Mouse (Mus musculus) layer of hippocampus, adult 9-11 months (tissue): Measurements from ENCODE around the gene March9.

Experiments used
- DNase-seq: peaks from one replicate; pipeline ENCODE4 v3.0.0; 2022

Gene March9

DNA sequence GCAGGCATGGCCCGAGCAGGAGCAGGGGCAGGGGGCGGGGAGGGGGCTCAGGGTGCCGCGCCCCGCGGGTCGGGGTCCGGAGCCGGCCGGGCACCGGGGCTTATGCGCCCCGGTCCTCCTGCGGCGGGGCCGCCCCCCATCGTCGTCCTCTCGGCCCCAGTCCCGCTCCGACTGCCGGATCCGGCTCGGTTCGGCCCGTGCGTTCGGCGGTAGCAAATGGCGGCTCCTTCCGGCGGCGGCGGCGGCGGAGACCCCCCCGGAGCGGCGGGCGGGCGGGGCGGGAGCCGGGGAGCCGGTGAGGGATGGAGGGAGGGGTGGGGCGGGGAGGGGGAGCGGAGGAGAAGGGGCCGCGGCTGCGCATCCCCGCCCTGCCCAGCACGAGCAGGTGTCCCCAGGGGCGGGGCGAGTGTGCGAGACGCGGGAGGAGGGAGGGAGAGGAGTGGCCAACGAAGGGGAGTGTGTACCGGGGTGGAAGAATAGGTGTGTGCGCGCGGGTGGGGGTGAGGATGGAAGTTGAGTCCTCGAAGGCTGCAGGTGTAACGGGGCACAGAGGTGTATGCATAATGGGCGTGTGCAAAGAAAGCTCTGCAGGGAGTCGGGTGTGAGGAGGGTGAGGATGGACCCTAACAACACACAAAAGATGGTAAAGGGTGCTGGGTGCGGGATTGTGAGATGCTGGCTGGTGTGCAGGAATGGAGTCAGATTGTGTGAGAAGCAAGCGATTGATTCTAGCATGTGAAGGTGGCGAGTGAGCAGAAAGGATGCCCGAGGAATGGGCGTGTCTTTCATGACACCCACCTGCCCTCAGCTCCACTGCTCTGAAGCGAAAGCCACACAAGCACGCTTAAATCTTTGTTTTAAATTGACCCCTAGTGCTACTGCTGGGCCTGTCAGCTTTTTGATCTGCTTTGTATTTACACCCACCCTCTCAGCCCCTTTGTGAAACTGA is at the start of gene March9:
Gene March9, minus strand, starts transcription at position 217 of the 949 bp plus-strand sequence.
- DNase-seq = peak; percentile 83

DNA sequence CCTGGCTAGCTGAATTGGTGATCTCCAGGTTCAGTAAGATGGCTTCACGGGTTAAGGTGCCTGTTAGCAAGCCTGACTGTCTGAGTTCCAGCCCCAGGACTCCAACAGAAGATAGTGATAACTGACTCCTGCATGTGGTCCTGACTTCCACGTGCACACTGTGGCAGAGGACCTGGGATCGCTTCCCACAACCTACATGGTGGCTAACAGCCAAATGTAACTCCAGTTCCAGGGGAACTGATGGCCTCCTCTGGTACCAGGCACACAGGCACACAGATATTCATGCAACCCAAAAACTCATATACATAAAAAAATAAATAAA is 48.2 kb upstream of the March9 start:
- DNase-seq = no peak

DNA sequence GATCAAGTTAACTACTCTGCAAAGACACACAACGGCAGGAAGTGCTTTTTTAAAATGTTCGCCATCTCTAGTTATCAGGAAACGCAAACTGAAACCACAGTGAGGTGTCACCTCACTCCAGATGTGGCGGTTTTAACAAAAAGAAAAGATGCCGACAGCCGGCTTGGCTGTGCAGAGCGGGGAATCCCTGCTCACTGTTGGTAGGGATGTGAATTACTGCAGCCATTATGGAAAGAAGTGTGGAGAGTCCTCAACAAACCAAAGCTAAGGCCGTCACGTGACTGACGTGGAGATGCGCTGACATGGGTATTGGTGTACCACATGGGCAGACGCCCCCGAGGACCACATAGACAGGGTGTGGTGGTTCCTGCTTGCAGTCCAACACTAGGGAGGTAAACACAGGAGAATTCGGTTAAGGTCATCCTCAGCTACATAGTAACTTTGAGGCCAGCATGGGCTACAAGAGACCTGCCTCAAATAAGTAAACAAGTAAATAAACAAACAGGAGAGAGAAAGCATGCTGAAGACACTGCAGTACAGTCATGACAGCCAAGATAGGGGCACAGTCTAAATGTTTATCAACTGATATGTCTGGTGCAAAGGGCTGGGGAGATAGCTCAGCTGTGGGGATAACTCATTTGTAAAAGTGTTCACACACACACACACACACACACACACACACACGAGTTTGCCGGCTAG is 47.7 kb upstream of the March9 start:
- DNase-seq = no peak

DNA sequence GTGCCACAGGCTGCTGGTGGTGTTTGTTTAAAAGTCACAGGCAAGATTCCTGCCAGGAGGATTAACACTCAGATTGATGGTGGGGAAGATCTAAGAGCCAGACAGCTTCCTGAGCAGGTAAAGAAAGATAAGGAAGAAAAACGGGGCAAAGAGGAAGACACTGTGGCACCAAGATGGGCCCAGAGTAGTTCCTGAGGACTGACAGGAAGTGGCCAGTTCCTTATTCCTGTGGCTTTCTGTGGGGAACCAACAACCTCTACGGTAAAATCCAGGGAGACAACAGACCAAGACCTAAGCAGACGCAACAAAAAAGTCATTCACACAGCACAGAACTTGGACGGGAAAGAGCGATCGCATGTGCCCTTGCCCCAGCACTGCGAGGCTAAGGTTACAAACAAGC is 43.6 kb upstream of the March9 start:
- no peak for DNase-seq

DNA sequence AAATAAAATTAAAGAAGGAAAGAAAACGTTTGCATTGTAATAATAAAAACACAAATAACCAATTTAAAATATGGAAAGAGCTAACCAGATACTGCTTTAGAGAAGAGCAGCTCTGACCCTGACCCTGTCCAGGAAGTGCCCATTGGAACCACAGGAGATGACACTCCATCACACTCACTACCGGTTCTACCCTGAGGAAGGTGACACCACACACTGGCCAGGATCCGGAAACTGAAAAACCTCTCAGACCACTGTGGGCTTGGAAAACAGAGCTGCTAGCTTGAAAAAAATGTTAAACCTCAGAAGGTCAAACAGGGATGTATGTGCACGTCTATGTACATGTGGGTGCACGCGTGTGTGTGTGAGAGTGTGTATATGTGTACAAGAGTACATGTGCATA is 41.2 kb upstream of the March9 start:
- DNase-seq = no peak

GRCm38 (mm10) chr10:127100414-127100813 is 40.4 kb upstream of the March9 start:
- no peak for DNase-seq

GRCm38 (mm10) chr10:127099868-127100267 is 39.9 kb upstream of the March9 start:
- no peak for DNase-seq

GRCm38 (mm10) chr10:127099191-127099590 is 39.2 kb upstream of the March9 start:
- DNase-seq = no peak

DNA sequence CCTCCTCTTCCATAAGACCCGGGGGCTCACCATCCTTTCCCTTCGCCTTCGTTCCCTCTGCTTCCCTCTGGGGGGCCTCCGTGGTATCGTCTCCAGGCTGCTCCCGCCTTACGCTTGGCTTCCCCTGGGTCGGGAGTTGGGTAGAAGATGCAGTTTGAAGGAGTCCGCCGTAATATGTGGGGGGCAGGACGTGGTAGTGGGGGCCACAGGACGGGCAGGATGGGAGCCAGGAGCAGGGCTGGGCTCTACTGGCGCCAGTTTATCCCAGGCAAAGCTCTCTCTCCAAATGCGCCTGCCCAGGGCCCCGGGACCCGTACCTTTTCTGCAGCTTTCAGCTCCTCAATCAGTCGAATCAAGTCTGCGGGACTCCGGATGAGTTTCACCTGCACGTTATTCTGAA is 38.5 kb upstream of the March9 start:
- DNase-seq = no peak

DNA sequence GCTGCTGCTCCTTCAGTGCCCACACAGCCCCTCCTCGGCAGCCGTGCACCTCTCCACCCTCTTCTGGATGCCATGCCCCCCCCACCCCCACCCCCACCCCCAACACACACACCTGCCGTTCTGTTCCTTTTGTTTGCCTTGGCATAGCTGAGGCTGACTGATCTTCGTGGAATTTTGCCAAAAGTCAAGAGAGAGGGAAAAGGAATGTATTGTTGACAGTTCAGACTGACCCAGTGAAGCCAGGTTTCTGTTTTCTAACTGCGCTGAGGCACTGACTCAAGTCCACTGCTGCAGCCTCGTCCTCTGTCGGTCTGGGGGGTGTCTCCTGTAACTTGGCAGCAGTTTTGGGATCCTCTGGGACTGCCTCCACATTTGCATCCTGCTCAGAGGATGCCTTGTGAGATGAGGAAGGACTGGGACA is 34.4 kb upstream of the March9 start:
- DNase-seq = no peak

DNA sequence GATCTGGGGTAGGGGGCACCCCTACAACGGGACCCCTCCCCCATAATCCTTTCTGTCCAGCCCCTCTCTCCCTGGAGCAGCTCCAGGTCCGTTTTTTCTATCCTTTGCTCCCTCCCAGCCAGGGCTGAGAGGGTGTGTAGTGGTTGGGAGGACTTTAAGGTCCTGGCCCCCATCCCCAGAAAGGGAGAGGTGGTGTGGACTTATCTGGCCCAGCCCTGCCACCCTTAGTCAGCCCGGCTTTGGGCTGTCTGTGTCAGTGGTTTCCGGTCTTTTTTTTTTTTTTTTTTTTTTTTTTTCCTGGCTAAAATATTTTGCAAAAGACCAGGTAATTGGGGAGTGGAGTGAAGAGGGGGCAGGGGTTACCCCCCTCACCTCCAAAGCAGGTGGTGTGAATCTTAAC is 32.8 kb upstream of the March9 start:
- no peak for DNase-seq

- no peak for DNase-seq
These were observed 31.8 kb upstream of the March9 start for GRCm38 (mm10) chr10:127091507-127092396.

- no peak for DNase-seq
These were observed 30.8 kb upstream of the March9 start for GRCm38 (mm10) chr10:127090560-127091411.

DNA sequence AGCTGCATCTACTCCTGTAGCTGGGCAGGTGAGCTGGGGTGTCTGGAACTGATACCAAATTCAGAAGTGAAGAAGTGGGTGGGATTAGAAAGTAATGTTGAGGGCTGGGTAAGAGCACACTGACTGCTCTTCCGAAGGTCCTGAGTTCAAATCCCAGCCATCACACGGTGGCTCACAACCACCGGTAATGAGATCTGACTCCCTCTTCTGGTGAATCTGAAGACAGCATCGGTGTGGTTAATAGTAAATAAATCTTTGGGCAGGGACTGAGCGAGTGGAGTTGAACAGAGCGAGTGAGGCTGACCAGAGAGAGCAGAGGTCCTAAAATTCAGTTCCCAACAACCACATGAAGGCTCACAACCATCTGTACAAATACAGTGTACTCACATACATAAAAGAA is 25.6 kb upstream of the March9 start:
- no peak for DNase-seq

GRCm38 (mm10) chr10:127085052-127085451 is 25.1 kb upstream of the March9 start:
- DNase-seq = no peak

DNA sequence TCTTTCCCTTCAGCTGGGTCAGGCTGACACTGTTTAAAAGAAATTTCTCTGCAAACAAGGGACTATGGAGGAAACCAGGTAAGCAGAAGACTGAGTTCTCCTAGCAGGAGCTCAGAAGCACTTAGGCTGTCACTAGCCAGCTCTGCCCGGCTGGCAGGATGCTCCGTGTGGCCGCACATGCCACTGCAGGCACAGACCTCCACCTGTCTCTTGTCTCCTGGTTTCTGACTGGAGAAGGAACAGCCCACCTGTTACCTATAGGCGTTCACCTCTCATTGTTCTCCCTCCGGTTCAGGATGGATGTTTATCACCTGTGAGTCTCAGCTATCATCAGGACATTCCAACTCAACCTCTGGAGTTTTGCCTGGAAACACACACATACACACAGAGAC is 23.9 kb upstream of the March9 start:
- DNase-seq = no peak

GRCm38 (mm10) chr10:127083292-127083914 is 23.4 kb upstream of the March9 start:
- DNase-seq = no peak

DNA sequence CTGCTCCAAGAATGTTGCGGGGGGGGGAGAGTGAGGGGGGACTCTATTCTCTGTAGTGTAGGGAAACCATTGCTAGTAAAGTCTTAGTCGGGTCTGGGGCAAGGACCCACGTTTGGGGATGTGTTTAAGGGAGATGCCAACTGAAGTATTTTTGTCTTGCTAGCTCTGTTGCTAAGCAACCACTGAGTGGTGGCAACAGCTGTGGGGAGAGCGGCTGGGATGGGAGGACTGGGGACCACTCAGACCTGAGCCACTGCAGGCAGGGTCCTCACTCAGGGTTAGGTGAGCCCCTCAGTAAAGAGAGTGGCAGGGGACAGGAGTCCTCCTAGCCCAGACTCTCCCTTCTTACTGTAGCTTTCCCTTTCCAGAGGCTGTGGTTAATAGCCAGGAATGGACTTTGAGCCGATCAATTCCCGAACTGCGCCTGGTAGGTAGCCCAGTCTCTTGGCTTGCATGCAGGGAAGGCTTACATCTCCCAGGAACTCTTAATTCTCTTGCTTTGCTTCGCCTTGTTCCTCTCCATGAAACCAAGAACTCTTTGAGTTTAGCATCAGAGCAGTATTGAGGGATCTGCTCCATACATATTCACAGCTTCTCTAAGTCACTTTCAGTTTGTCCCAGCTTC is 22.1 kb upstream of the March9 start:
- no peak for DNase-seq

GRCm38 (mm10) chr10:127080901-127081780 is 21.2 kb upstream of the March9 start:
- DNase-seq = no peak
